Mouse (Mus musculus): Measurements from ENCODE around the gene Bnc2. TPM values are rescaled to one million over a fixed set of nuclear protein-coding genes. Genes with fewer than 3 reads are reported as not detected.
A peak's percentile ranks its signal among the peaks of the same experiment; 100 is the strongest.

Gene Bnc2
- total RNA-seq, 2 experiments from 2014 or later, result 1.7 to 3.6 TPM

DNA sequence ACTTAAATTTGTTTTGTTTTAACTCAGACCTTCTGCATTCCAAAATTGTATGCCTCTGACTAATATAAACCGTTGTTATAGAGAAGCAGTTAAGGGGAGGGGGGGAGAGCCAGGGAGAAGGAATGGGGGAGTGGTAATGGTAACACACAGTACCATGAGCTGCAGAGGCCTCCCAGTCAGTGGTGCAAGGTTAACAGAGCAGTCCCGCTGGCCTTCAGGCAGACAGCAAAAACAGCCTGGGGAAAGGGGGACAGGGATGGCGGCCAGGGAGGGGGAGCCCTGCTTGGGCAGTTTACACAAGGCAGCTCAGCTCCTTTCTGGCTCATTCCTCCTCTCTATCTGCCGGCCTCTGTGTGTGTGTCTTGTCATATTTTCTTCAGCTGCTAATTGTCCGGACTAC, 151.9 kb downstream of the Bnc2 start:
- intact Hi-C loops (cut with DNase I), result no loop called here
- peak; percentile 18 to 22 for DNase-seq

DNA sequence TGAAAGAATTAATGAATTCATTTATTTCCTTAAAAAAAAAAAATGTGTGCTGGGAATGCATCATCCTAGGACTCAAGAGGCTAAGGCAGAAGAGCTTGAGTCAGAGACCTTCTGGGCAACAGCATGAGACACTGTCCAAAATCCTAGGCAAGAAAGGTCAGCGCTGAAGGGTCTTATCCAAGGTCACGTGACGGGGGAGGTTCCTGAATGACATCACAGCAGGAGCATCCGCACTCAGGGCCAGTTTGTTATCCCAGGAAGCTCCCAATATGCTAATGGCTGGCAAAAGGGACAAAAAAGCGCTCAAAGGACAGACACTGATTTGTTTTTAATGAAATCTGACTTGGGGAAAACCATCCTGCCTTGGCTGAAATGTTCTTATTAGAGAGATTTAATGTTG, 153.5 kb downstream of the Bnc2 start:
- intact Hi-C loops (cut with DNase I), result no loop called here
- DNase-seq, result no peak

DNA sequence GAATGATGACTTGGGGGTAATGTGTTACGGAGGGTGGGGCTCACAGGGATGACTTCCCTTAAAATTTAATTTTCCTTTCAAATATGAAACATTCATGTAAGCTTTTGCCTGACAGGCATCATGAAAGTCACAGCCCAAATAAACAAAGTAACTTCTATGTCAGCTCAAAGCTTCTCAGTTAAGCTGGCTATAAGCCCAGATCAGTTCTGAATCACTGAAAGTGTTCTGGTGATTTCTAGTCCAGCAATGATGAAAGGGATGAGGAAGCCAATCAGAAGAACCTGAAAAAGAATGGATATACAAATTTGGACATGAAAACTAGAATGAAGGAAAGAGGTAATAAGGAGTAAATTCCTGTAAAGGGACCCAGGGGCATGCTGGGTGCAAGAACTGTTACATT, 164.6 kb downstream of the Bnc2 start:
- intact Hi-C loops (cut with DNase I), result no loop called here
- no peak for DNase-seq

DNA sequence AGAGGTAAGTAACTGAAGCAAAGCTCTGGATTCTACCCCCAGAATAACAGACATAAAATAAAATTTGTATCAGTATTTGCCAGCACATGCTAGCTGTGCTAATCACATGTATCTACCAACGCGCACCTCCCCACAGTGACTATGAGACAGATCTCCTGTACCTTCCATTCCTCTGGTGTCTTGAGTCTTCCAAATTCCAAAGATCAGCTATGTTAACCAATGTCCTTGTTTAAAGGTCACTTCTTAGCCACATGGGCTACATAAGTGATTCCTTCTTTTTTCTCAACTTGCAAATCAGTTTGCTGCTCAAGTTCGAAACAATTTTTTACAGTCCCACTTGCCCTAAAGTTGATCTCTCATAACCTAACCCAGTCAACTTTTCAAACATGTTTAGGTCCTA, 167.5 kb downstream of the Bnc2 start:
- intact Hi-C loops (cut with DNase I), result no loop called here
- DNase-seq, result no peak

DNA sequence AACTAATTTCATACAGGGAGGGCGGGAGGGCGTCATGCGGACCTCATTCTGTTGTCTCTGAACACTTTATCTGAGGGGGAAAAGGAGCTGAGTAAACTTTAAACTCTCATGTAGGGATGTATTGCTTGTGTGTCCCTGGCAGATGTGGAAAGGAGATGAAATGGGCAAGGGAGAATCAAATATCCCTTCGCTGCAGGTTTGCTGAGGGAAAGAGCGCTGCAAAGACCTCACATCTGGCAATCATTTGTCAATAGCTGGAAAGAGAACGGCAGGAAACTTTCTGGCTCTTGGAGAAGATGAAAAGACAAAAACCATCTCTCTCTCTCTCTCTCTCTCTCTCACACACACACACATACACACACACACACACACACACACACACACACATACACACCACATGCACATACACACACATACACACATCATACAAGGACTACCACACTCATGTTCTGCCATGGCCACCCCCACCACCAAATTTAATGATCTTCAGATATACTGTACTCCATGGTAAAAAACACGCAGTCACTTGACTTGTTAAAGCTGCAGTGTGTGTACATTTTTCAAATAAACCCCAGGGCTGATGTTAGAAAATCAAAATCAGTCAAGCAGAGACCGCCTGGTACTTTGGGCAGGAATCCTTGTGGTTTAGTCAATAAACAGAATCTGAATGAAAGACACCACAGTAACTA, 172.3 kb downstream of the Bnc2 start:
- DNase-seq, result no peak
- intact Hi-C loops (cut with DNase I), result no loop called here

DNA sequence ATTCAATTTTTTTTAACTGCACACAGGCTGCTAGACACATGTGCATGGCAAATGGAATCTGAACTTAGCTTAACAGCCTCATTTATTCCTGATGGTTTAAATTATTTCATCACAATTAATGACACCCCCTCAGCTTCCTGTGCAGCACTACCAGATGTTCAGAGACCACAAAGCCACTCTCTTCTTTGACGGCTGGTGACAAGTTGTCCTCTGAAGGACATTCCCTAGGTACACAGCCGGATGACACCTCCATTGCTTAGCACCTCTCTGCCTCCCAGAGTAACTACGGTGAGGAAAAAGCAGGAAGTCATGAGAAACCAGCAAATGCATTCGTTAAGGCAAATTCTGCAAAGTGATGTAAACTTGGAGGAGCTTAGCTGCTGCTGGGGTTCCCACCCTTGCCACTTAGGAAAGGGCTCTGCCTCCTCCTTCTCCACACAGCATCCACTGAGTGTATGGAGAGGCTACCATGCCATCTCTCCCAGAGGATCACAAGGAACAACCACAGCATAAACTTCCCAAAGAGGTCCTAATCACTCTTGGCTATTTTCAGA, 174.2 kb downstream of the Bnc2 start:
- intact Hi-C loops (cut with DNase I), result no loop called here
- no peak for DNase-seq

DNA sequence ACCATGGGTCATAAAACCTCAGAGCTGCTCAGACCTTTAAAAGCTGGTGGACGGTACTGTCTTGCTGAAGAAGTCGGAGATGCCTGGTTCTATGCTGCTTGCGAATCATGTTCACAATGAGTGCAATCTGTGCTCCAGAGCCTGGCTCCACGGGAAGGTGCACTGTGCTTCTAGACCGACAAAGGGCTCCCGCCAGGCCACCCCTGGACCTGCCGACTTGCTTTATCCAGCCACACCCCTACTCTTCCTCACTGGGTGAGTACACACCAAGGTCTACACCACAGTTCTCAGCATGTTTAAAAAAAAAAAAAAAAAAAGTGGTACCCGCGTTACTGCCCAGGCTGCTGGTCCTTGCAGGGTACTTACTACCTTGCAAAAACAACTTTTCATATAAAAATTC, 174.8 kb downstream of the Bnc2 start:
- no peak for DNase-seq
- intact Hi-C loops (cut with DNase I), result no loop called here

DNA sequence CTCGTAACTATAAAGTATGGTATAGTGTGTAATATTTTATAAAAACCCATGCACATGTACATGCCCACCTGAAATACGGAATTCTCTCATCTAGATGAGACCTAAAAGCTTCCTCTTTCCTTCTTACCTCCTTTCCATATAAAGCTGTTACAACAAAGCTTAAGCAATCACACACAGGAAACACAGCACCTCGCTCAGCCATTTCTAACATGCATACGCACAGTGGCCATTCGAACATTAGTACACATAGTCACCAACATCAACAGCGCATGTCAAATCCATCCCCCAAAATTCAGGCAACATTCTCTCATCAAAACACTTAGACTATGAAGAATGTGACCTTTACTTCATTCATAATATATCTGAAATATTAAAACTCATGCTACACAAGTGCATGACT, 176.6 kb downstream of the Bnc2 start:
- no peak for DNase-seq
- intact Hi-C loops (cut with DNase I), result no loop called here

DNA sequence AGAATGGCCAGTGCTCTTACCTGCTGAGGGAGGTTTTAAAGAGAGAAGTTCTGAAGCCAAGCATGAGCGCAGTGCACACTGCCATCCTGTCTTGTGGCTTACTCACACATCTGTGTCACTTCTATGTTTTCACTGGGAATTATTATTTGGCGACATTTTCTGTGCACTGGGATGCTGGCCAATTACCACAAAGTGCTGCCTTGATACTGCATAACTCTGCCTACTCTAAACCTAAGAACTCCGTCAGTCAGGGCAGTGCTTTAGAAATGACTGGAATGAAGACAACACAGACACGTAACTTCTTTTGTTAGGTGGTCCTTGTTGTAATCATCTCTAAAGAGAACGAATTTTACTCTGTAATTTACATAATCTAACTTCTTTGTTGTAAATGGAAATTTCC, 186.8 kb downstream of the Bnc2 start:
- DNase-seq, result no peak
- intact Hi-C loops (cut with DNase I), result no loop called here

DNA sequence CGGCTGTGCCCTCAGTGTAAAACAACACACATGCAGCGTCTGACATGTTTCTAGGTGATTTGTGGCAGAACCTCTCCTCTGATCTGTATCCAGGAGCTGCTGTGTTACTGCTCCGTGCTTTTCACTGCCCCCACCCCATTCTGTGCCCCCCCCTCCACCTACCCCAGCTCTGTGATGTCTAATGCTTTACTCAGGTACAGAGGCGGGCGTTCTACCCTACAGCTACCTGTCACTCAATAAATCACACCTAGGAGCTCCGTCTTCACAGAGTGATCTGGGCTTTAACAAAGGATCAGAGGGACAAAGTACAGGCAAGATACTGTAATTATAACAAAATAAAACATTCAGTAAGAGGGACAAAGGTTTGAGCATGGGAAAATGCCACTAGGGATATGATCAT, 192.4 kb downstream of the Bnc2 start:
- intact Hi-C loops (cut with DNase I), result no loop called here
- no peak for DNase-seq

DNA sequence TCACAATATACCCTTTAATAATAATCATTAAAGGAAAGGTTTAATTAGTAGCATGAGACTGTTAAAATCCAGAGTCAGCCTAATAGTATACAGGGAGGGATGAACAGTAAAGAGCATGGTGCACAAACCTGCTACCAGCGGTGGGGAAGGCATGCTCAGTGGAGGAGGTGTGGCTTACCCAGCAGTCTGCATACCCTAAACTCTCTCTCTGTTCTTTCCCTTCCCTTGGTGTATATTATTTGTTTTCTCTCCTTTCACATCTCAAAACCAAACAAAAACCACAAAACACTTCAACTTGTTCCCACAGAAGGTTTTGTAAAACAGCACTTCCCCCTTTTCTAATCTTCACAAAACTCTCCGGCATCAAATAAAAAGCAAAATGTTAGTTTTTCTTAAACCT, 202.4 kb downstream of the Bnc2 start:
- intact Hi-C loops (cut with DNase I), result no loop called here
- DNase-seq, result no peak

DNA sequence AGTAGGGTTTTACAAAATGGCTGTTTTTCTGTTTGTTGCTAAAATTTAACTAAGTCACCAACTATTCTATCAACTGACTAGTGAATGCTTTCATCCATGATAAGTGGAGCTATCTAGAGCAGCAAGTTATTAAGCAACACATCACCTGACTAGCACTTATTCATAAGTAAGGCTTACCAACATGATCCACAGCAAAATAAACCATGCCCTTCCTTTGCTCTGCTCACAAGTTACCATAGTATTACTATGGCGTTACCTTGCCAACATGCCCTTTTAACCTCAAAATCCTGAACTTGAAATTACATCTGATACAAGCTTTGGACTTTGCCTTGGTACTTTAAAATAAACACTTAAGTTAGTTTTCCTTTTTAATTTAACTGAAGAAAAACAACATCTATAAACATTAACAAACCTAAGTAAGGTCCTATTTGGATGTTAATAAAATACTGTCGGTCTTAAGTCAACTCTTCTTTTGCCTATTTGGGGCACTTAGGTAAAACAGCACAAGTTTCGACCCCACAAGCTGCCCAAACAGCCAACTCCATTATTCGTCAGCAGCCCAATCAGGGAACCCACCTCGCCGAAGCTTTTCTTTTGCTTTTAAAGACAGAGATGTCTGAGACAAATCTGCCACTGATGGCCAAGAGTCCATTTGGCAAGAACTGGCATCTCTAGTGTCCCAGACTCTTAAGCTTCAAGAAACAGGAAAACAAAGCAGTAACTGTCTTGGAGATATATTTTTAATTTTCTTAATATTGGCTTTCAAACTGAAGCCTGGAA, 204.8 kb downstream of the Bnc2 start:
- no peak for DNase-seq
- intact Hi-C loops (cut with DNase I), result no loop called here

DNA sequence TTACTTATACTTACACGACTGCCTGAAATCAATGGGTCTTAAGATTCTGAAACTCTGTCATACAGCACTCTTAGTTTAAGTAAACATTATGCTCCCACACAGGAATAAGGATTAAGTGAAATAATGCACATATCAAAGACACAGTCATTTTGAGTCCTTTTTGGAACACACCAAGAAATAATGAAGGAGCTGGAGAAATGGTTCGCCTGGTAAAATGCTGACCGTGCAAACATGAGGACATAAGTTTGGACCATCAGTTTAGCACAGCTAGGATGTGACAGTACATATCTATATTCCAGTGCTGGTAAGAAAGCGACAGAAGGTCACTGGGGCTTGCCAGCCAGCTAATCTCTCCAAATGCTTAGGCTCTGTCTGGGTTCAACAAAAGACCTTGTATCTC, 205.7 kb downstream of the Bnc2 start:
- no peak for DNase-seq
- intact Hi-C loops (cut with DNase I), result no loop called here

DNA sequence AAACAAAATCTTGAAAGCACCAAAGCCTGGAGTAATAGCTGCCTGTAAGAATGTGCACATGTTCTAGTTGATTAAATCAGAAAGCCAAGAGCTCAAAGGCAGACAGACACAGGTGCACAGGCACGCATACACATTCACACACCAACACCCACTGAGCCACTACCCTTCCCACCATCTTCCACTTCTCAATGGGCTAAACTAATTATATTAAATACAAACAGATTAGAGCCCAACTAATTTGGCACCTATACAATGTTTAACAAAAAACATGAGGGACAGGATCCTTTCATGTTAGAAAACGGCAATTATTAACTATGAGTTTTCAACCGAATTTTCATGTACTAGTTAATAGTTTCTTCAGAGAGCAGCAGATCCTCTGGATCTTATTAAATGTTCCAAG, 207.4 kb downstream of the Bnc2 start:
- intact Hi-C loops (cut with DNase I), result no loop called here
- DNase-seq, result no peak

DNA sequence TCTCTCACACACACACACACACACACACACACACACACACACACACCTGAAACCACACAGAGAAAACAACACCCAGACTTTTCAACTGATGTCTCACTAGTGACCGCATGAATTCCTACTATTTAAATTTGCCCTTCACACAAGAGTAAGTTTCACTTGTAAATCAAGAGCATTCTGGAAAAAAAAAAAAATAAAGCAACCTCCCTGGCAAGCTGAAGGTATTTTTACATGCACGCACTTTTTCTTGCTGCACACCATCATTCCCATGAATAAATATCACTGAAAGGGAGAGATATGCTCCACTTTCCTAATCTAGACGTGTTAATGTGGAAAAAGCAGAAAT, 216.9 kb downstream of the Bnc2 start:
- intact Hi-C loops (cut with DNase I), result no loop called here
- DNase-seq, result no peak

DNA sequence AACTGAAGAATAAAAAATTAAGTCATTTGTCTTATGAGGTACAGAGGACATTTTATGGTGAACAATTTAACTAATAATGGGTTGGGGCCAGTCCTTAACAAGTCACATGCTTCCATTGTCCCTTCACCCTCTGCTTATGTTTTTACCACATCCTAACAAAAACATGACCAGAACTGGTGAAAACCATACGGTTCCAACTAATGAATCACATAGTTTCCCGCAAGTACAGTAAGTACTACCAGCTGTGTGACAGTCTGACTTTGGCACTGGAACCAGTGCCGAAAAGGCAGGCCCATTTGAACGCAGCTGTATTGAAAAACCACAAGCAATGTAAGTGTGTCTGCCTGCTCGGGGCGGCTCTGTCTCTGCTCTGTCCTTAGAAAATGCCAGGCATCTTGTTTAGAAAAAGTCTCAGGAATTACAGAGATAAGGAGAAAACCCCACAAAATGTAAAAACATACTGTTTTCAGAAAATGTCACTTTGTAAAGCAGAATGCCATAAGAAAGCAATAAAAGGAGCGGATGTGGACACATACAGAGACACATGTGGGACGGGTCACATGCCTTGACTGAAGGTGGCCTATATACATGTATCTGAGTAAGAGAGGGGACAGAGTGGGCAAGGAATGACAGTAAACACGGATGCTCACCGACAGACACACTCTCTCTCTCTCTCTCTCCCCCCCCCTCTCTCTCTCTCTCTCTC, 217.4 kb downstream of the Bnc2 start:
- intact Hi-C loops (cut with DNase I), result no loop called here

DNA sequence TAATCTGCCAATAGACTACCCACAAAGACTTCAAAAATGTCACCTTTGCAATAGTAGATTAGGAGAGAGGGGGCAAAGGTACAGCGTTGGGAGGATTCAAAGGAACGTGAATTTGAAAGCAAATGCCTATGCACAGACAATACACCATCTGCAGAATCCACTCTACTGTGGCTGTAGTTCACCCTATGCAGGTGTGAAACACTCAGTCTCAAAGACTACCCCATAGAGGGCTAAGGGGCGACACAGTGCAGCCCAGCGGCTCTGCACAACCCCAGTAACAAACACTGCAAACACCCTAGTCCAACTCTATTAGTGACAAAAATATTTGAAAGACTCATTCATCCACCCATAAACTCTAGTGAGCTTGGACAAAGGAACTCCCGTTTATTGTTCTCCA, 218.2 kb downstream of the Bnc2 start:
- intact Hi-C loops (cut with DNase I), result no loop called here
- DNase-seq, result no peak

More for the DNA sequence above, 217.4 kb downstream of the Bnc2 start:
- peak in 1 of 2 experiments; percentile 7 for DNase-seq

DNA sequence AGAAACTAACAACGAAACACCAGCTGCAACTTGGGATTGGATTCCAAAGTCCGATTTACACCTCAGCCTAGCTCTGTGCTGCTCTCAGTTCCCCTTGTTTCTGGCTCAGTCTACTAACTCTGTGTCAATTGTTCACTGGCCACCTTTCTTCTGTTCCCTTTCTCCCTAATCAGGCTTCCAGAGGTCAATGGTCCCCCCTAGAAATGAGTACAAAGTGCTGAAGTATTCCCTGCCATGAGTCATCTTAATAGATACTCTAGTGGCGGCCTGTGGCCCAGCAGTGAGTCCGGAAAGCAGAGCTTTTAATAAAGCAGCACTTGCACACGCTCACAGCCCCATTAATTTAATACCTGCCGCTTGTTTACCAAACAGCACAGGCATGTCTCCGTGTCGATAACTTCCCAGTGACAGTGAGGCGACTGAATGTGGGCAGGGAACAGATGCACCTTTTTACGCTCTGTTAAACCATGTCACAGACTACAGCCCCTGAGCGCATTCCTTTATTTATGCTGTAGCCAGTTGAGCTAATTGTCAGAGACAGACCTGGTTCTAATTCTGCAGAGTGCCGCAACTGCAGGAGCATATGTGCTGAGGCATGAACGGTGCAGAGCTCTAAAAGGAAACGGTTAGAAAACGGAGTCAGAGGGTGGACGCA, 218.8 kb downstream of the Bnc2 start:
- no peak for DNase-seq
- intact Hi-C loops (cut with DNase I), result no loop called here

DNA sequence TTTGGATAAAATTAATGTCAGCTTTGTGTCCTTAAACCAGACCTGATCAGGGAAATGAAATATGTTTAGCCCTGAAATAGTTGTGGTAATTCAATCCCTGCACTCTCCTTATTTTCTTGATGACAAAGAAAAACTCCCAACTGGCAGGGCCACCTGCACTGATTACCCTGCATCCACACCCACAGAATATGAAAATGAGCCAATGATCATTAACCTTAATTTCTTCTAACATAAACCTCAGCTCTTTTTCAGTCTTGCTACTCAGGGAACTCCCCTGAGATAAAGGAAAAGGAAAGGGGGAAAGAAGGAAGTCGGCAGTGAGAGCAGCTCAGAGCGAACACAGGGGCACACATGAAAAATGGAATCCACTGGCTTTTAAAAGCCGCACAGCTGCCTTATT, 220.6 kb downstream of the Bnc2 start:
- intact Hi-C loops (cut with DNase I), result no loop called here
- no peak for DNase-seq

DNA sequence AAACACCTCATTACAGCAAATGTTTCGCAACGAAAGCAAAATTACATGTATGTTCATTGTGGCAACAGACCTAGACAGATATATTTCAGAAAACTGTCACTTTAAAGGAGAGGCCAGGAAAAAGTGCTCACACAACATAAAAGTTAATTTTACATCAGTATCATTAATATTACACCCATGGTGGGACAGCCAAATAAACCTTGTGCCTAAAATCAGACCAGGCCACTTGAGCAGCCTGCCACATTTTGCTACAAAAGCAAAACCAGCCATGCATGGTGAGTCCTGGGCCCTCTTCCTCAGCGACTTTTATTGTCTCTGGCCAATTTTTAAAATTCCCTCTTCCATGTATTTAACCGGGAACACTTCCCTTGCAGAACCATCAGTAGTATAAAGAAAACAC, 221.5 kb downstream of the Bnc2 start:
- no peak for DNase-seq
- intact Hi-C loops (cut with DNase I), result no loop called here

DNA sequence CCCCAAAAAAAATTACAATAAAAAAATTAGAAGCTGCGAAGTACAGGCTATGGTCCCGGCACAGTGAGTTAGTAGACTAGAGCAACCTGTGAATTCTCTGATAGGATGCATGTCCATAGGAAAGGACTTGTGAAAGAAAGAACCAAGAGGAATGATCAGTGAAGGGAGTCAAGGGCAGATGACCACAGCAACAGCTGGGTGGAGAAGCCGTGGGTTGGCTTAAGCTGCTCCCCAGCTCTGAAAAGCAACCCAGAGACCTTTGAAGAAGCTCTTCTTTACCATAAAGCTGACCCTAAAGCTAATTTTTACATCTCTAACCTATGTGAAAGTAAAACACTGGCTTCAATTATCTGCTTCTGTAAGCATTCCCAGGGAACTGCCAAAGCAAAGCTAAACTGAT, 222.4 kb downstream of the Bnc2 start:
- intact Hi-C loops (cut with DNase I), result no loop called here
- DNase-seq, result no peak
